Mouse (Mus musculus): ENCODE data around the gene Vwa3a. TPM values are rescaled to one million over a fixed set of nuclear protein-coding genes. Genes with fewer than 3 reads are reported as not detected.

Gene Vwa3a
- polyA plus RNA-seq, 1 experiment from 2014 or later = 1.0 TPM

- H3K4me3 ChIP-seq (ENCODE audit: low read length) = no peak overlapping the region
- 9% methylated on average over 5 of the region's 5 CpGs for WGBS
- H3K9ac ChIP-seq (ENCODE audit: low read length) = no peak overlapping the region
- no peak for ATAC-seq (replicated peaks; ENCODE audit: extremely low read depth, insufficient read depth, low FRiP score)
- H3K4me1 ChIP-seq (ENCODE audit: control insufficient read depth, insufficient read depth, low read length) = no peaks in the 10 kb centered on the region
- H3K27me3 ChIP-seq (ENCODE audit: control insufficient read depth, insufficient read depth, low read length) = no peaks in the 10 kb centered on the region
- no peaks in the 10 kb centered on the region for H3K36me3 ChIP-seq (ENCODE audit: control insufficient read depth, insufficient read depth)
- H3K27ac ChIP-seq (ENCODE audit: low read length) = no peak overlapping the region
- no peak overlapping the region for H3K4me2 ChIP-seq (ENCODE audit: low read depth, low read length)
- 0 out of 2 replicates have a peak, but pooled peaks cover 3% of the 10 kb centered on the region for H3K9me3 ChIP-seq (replicated peaks; ENCODE audit: control insufficient read depth, low read length)
These were observed 15.6 kb downstream of the Vwa3a start for GRCm38 (mm10) chr7:120754671-120755070.

DNA sequence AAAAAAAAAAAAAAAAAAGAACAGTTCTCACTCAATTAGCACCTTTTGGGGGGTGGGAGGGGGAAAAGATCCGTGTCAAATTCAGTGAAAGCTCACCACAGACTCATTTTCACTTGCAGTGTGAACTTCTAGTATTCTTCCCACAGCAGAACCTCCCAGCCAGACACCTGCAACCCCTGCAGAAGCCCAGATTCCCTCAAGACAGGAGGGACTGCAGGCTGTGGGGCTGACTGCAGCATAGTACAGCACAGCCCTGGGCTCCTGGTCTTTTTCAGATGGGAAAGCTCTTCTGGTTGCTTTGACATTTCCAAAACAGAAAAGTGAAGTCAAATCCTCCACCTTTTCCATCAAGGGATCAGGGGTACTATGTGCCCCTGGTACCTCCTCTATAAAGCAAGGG is 28.3 kb downstream of the Vwa3a start:
- Histone ChIP-seq H3K4me3 (ENCODE audit: low read length) (no peak overlapping the region), H3K4me2 (ENCODE audit: low read depth, low read length) (no peak overlapping the region), H3K4me1 (ENCODE audit: control insufficient read depth, insufficient read depth, low read length) (no peaks in the 10 kb centered on the region), H3K27ac (ENCODE audit: low read length) (no peak overlapping the region), H3K27me3 (ENCODE audit: control insufficient read depth, insufficient read depth, low read length) (no peaks in the 10 kb centered on the region), H3K9ac (ENCODE audit: low read length) (no peak overlapping the region), H3K36me3 (ENCODE audit: control insufficient read depth, insufficient read depth) (no peaks in the 10 kb centered on the region), H3K9me3 (replicated peaks; ENCODE audit: control insufficient read depth, low read length) (no peaks in the 10 kb centered on the region)
- ATAC-seq (replicated peaks; ENCODE audit: extremely low read depth, insufficient read depth, low FRiP score) = no peak
- 7% methylated on average over 1 of the region's 1 CpGs for WGBS

DNA sequence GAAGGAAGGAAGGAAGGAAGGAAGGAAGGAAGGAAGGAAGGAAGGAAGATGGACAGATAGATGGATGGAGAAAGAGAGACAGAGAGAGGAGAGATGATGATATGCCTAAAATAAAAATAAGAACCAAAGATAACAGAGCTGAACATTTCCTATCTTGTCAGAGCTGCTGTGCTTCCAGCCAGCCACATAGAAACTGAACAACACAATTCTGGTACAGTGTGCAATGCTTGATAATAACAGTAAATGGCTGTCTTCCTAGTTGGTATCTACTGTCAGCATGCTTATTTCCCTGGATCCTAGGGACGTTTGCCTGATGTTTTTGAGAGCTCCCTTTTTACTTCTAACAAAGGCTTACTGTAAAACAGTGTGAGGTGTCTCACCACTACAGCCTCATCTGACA is 32.3 kb downstream of the Vwa3a start:
- no peaks in the 10 kb centered on the region for H3K27me3 ChIP-seq (ENCODE audit: control insufficient read depth, insufficient read depth, low read length)
- no peak overlapping the region for H3K4me3 ChIP-seq (ENCODE audit: low read length)
- no peak overlapping the region for H3K4me2 ChIP-seq (ENCODE audit: low read depth, low read length)
- no peaks in the 10 kb centered on the region for H3K4me1 ChIP-seq (ENCODE audit: control insufficient read depth, insufficient read depth, low read length)
- H3K27ac ChIP-seq (ENCODE audit: low read length) = no peak overlapping the region
- no peaks in the 10 kb centered on the region for H3K9me3 ChIP-seq (replicated peaks; ENCODE audit: control insufficient read depth, low read length)
- H3K9ac ChIP-seq (ENCODE audit: low read length) = no peak overlapping the region
- H3K36me3 ChIP-seq (ENCODE audit: control insufficient read depth, insufficient read depth) = no peaks in the 10 kb centered on the region
- WGBS = 48% methylated on average over 1 of the region's 1 CpGs
- ATAC-seq (replicated peaks; ENCODE audit: extremely low read depth, insufficient read depth, low FRiP score) = no peak

DNA sequence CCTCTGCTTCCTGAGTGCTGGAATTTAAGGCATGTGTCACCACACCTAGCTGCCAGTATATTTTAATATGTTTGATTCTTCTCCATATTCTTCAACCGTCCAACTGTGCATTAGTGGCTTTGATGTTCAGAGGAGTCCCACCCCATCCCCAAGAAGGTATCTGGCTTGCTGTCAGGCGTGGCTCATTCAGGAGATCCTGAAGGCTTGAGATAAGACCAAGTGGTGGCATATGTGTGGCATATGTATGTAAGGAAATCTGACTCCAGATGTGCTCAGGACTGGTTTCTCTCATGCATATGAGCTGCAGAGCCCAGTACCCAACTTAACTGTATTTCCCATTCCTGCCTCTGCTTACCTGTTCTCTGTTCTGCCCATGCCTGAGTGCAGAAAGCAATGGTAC is 38.9 kb downstream of the Vwa3a start:
- Histone ChIP-seq H3K9ac (ENCODE audit: low read length) (no peak overlapping the region), H3K9me3 (replicated peaks; ENCODE audit: control insufficient read depth, low read length) (no peaks in the 10 kb centered on the region), H3K27ac (ENCODE audit: low read length) (no peak overlapping the region), H3K36me3 (ENCODE audit: control insufficient read depth, insufficient read depth) (no peaks in the 10 kb centered on the region), H3K4me1 (ENCODE audit: control insufficient read depth, insufficient read depth, low read length) (no peaks in the 10 kb centered on the region), H3K4me3 (ENCODE audit: low read length) (no peak overlapping the region), H3K27me3 (ENCODE audit: control insufficient read depth, insufficient read depth, low read length) (no peaks in the 10 kb centered on the region; the same call in 1 of the 2 replicates), H3K4me2 (ENCODE audit: low read depth, low read length) (no peak overlapping the region)
- no peak for ATAC-seq (replicated peaks; ENCODE audit: extremely low read depth, insufficient read depth, low FRiP score)
- WGBS = 52% methylated on average over 2 of the region's 2 CpGs

DNA sequence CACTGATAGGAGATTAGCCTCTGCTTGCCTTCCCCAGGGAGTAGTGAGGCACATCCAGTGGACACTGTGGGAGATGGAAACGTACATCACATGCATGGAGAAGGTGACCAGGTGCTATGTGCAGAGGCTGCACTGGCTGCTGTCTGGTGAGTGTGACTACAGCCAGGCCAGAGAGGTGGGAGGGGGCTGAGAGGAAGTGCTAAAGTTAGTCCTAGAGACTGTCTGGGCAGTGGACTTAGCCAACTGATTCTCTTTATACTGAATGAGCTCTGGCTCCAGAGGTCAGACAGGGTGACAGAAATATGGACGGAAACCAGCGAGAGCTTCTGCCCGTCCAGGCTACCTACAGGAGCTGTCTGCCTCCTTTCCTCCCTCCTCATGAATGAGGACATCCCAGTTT is 56.4 kb downstream of the Vwa3a start:
- Histone ChIP-seq H3K4me1 (ENCODE audit: control insufficient read depth, insufficient read depth, low read length) (no peaks in the 10 kb centered on the region), H3K4me2 (ENCODE audit: low read depth, low read length) (no peak overlapping the region), H3K27me3 (ENCODE audit: control insufficient read depth, insufficient read depth, low read length) (no peaks in the 10 kb centered on the region), H3K27ac (ENCODE audit: low read length) (no peak overlapping the region), H3K36me3 (ENCODE audit: control insufficient read depth, insufficient read depth) (no peaks in the 10 kb centered on the region), H3K9me3 (replicated peaks; ENCODE audit: control insufficient read depth, low read length) (no peaks in the 10 kb centered on the region), H3K9ac (ENCODE audit: low read length) (no peak overlapping the region), H3K4me3 (ENCODE audit: low read length) (no peak overlapping the region)
- ATAC-seq (replicated peaks; ENCODE audit: extremely low read depth, insufficient read depth, low FRiP score) = no peak
- WGBS = 54% methylated on average over 4 of the region's 4 CpGs

DNA sequence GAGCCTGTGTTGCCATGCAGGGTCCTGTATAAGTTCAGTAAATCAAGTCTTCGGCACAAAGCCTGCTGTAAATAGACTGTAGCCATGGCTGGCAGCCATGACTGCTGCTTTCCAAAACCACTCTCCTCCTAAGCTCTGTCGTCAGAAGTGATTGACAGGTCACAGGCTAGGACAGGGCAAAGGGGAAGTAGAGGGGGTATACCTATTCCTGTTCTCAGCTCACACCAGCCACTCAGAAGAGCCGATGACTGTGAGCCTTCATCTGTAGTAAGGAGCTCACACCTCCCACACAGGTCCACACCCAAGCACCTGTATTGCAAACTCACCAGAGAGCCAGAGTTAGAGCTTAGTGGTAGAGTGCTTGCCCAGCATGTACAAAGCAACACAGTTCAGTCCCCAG is 57.3 kb downstream of the Vwa3a start:
- Histone ChIP-seq H3K27me3 (ENCODE audit: control insufficient read depth, insufficient read depth, low read length) (no peaks in the 10 kb centered on the region), H3K9me3 (replicated peaks; ENCODE audit: control insufficient read depth, low read length) (no peaks in the 10 kb centered on the region), H3K27ac (ENCODE audit: low read length) (no peak overlapping the region), H3K9ac (ENCODE audit: low read length) (no peak overlapping the region), H3K4me3 (ENCODE audit: low read length) (no peak overlapping the region), H3K36me3 (ENCODE audit: control insufficient read depth, insufficient read depth) (no peaks in the 10 kb centered on the region), H3K4me2 (ENCODE audit: low read depth, low read length) (no peak overlapping the region), H3K4me1 (ENCODE audit: control insufficient read depth, insufficient read depth, low read length) (no peaks in the 10 kb centered on the region)
- ATAC-seq (replicated peaks; ENCODE audit: extremely low read depth, insufficient read depth, low FRiP score) = no peak; the same call in 1 of the 2 replicates
- 49% methylated on average over 3 of the region's 3 CpGs for WGBS

DNA sequence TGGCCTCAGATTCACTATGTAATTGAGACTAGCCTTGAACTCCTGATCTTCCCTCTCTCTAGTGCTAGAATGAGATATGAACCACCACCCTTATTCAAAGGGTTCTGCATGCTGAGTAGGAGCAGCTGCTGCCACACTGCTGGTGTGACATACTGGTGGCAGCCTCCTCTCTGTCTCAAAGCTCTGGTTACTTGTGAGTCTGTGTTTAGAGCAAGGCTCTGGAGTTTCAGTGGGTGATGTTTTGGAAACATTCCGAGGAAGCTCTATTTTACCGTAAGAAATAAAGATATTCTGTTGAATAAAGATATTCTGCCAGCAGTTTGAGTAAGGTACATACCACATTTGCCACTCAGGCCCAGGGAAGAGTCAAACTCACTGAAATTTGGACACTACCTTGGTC is 64.2 kb downstream of the Vwa3a start:
- Histone ChIP-seq H3K36me3 (ENCODE audit: control insufficient read depth, insufficient read depth) (no peaks in the 10 kb centered on the region), H3K4me3 (ENCODE audit: low read length) (no peak overlapping the region), H3K27ac (ENCODE audit: low read length) (no peak overlapping the region), H3K9ac (ENCODE audit: low read length) (no peak overlapping the region), H3K4me2 (ENCODE audit: low read depth, low read length) (no peak overlapping the region), H3K9me3 (replicated peaks; ENCODE audit: control insufficient read depth, low read length) (no peaks in the 10 kb centered on the region), H3K27me3 (ENCODE audit: control insufficient read depth, insufficient read depth, low read length) (no peaks in the 10 kb centered on the region), H3K4me1 (ENCODE audit: control insufficient read depth, insufficient read depth, low read length) (no peaks in the 10 kb centered on the region)
- ATAC-seq (replicated peaks; ENCODE audit: extremely low read depth, insufficient read depth, low FRiP score) = no peak
- 78% methylated on average over 2 of the region's 2 CpGs for WGBS

DNA sequence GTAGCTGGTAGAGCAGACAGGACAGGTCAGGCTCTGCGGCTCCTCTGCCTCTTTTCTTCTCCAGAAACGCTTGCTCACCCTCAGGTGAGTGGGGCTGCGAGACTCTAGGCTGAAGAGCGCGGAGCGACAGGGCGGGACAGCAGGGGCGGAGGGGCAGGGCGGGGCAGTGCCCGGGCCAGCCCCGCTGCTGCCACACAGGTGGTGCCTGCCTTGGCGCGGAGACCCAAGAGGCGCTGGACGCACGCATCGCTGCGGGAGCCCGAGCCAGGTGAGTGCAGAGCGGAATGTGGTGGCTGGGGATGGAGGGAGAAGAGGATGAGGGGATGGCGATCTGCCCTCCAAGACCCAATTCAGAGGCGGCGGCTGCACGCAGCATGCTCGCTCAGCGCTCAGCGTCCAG is 70.6 kb downstream of the Vwa3a start:
- no peaks in the 10 kb centered on the region for H3K9me3 ChIP-seq (replicated peaks; ENCODE audit: control insufficient read depth, low read length)
- 4% methylated on average over 27 of the region's 27 CpGs for WGBS
- no peak overlapping the region for H3K9ac ChIP-seq (ENCODE audit: low read length)
- H3K36me3 ChIP-seq (ENCODE audit: control insufficient read depth, insufficient read depth) = no peaks in the 10 kb centered on the region
- ATAC-seq (replicated peaks; ENCODE audit: extremely low read depth, insufficient read depth, low FRiP score) = no peak
- H3K4me1 ChIP-seq (ENCODE audit: control insufficient read depth, insufficient read depth, low read length) = no peaks in the 10 kb centered on the region
- H3K27me3 ChIP-seq (ENCODE audit: control insufficient read depth, insufficient read depth, low read length) = peaks cover 10% of the 10 kb centered on the region
- no peak overlapping the region for H3K27ac ChIP-seq (ENCODE audit: low read length)
- peak overlapping the region; percentile 30 for H3K4me3 ChIP-seq (ENCODE audit: low read length)
- peak overlapping the region; percentile 58 for H3K4me2 ChIP-seq (ENCODE audit: low read depth, low read length)

- H3K9me3 ChIP-seq (replicated peaks; ENCODE audit: control insufficient read depth, low read length) = no peaks in the 10 kb centered on the region
- no peak within 1 kb of the TSS for H3K9ac ChIP-seq (ENCODE audit: low read length)
- no peak for ATAC-seq (replicated peaks; ENCODE audit: extremely low read depth, insufficient read depth, low FRiP score)
- H3K4me1 ChIP-seq (ENCODE audit: control insufficient read depth, insufficient read depth, low read length) = no peaks in the 10 kb centered on the region
- H3K4me2 ChIP-seq (ENCODE audit: low read depth, low read length) = no peak within 1 kb of the TSS
- H3K36me3 ChIP-seq (ENCODE audit: control insufficient read depth, insufficient read depth) = no peaks in the 10 kb centered on the region
- no peak within 1 kb of the TSS for H3K27ac ChIP-seq (ENCODE audit: low read length)
- peaks cover 10% of the 10 kb centered on the region for H3K27me3 ChIP-seq (ENCODE audit: control insufficient read depth, insufficient read depth, low read length)
- 67% methylated on average over 6 of the region's 6 CpGs for WGBS
- H3K4me3 ChIP-seq (ENCODE audit: low read length) = no peak within 1 kb of the TSS
These were observed 72.8 kb downstream of the Vwa3a start, which contains the start of gene Gm5737 for GRCm38 (mm10) chr7:120811834-120812415. Gm5737 (plus strand) TSS chr7:120812365.

Data from heart, embryonic 16.5 days (tissue).